Mouse (Mus musculus) midbrain, embryonic 14.5 days (tissue): ENCODE measurements around the gene Csf1. TPM values are rescaled to one million over a fixed set of nuclear protein-coding genes. Genes with fewer than 3 reads are reported as not detected.
A peak's percentile ranks its signal among the peaks of the same experiment; 100 is the strongest.

ENCODE experiments used
- ATAC-seq: fragments of 200-750 bp; cut with Nextera tagmentation; 2 replicates; pipeline ENCODE4 v1.8.0; 2017; ENCODE audit warnings: moderate number of reproducible peaks, moderate library complexity; ENCODE audit not compliant: low FRiP score, low TSS enrichment
- DNase-seq: peaks from one replicate; pipeline ENCODE4 v3.0.0-alpha.2; 2015
- H3K27ac ChIP-seq: fragments of 300-500 bp; sonication (generic); replicated peaks from 2 replicates; pipeline ENCODE4 v1.5.1; 2014; ENCODE audit warnings: mild to moderate bottlenecking, low read depth, low read length, moderate library complexity
- H3K27me3 ChIP-seq: fragments of 300-500 bp; sonication (generic); 2 replicates; pipeline ENCODE4 v1.6.1; 2014; ENCODE audit warnings: low read length, control low read depth, mixed read lengths; ENCODE audit not compliant: control insufficient read depth, insufficient read depth
- H3K36me3 ChIP-seq: fragments of 300-500 bp; sonication (generic); 2 replicates; pipeline ENCODE4 v1.6.1; 2014; ENCODE audit warnings: low read length, control low read depth; ENCODE audit not compliant: control insufficient read depth, insufficient read depth
- H3K4me1 ChIP-seq: fragments of 300-500 bp; sonication (generic); 2 replicates; pipeline ENCODE4 v1.6.1; 2014; ENCODE audit warnings: mild to moderate bottlenecking, antibody characterized with exemption, low read length, control low read depth; ENCODE audit not compliant: control insufficient read depth, insufficient read depth
- H3K4me2 ChIP-seq: fragments of 300-500 bp; sonication (generic); 2 replicates; pipeline ENCODE4 v1.6.1; 2014; ENCODE audit warnings: mild to moderate bottlenecking, low read length, moderate library complexity
- H3K4me3 ChIP-seq: fragments of 300-500 bp; sonication (generic); replicated peaks from 2 replicates; pipeline ENCODE4 v1.5.1; 2014; ENCODE audit warnings: low read depth, low read length
- H3K9ac ChIP-seq: fragments of 300-500 bp; sonication (generic); replicated peaks from 2 replicates; pipeline ENCODE4 v1.6.1; 2014; ENCODE audit warnings: mild to moderate bottlenecking, low read length, moderate library complexity
- H3K9me3 ChIP-seq: fragments of 300-500 bp; sonication (generic); 2 replicates; pipeline ENCODE4 v1.6.1; 2016; ENCODE audit warnings: low read length, control low read depth, mixed read lengths; ENCODE audit not compliant: control insufficient read depth
- WGBS: fragments of 180-500 bp; shearing (Covaris S2); extraction: QIAGEN DNeasy Blood & Tissue Kit; methylation state at CpG from one replicate; pipeline ENCODE4 v1.1.7; 2014; 5-methylcytosine and 5-hydroxymethylcytosine counted together
- polyA plus RNA-seq: library from polyadenylated mRNA; unstranded; fragments of >200 nt; fragmentation: Nextera tagmentation; extraction: Ambion mirVana; gene quantifications from 2 replicates; pipeline ENCODE4 v1.2.1, GENCODE M21; 2014

Csf1 gene
- polyA plus RNA-seq, 1 experiment from 2014 or later: 7.6 TPM

- no peak overlapping the region for H3K27ac ChIP-seq
- no peaks in the 10 kb centered on the region for H3K9me3 ChIP-seq
- H3K27me3 ChIP-seq: no peaks in the 10 kb centered on the region
- H3K4me3 ChIP-seq: no peak overlapping the region
- H3K4me1 ChIP-seq: peaks cover 12% of the 10 kb centered on the region
- no peak for ATAC-seq
- 92% methylated on average over 3 of the region's 3 CpGs for WGBS
- no peak overlapping the region for H3K4me2 ChIP-seq
- no peaks in the 10 kb centered on the region for H3K36me3 ChIP-seq
- no peak for DNase-seq
- H3K9ac ChIP-seq: no peak overlapping the region
These were observed 34.6 kb upstream of the Csf1 start for GRCm38 (mm10) chr3:107794890-107795289.

- Histone ChIP-seq H3K9me3 (no peaks in the 10 kb centered on the region), H3K4me3 (no peak overlapping the region), H3K27ac (peak overlapping the region; percentile 46), H3K4me1 (peaks cover 12% of the 10 kb centered on the region), H3K4me2 (0 out of 2 replicates have a peak overlapping the region, but pooled peaks have one; percentile 7), H3K9ac (no peak overlapping the region; the same call in 1 of the 2 replicates), H3K27me3 (no peaks in the 10 kb centered on the region), H3K36me3 (no peaks in the 10 kb centered on the region)
- ATAC-seq (peak; percentile 37; the same call in 1 of the 2 replicates), DNase-seq (peak; percentile 65)
- 7% methylated on average over 10 of the region's 10 CpGs for WGBS
These were observed 33.3 kb upstream of the Csf1 start for GRCm38 (mm10) chr3:107793300-107794201.

DNA sequence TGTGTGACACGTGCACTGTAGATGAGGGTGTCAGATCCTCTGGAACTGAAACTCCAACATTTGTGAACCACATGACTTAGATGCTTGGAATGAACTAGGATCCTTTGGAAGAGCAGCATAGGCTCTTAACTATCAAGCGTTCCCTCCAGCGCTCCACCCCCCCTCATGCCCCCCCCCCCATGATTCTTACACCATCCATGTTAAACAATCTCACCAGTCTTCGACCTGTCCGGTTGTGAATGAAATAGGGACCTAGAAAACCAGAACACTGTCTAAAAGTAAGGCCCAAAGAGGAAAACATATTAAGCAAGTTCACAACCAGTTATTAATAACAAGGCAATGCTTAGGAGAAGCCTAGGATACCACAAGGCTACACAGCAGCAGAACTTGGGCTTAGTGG, 32.5 kb upstream of the Csf1 start:
- H3K27me3 ChIP-seq: no peaks in the 10 kb centered on the region
- peaks cover 15% of the 10 kb centered on the region for H3K4me1 ChIP-seq
- no peaks in the 10 kb centered on the region for H3K36me3 ChIP-seq
- no peak overlapping the region for H3K4me2 ChIP-seq
- DNase-seq (no peak), ATAC-seq (no peak)
- no peaks in the 10 kb centered on the region for H3K9me3 ChIP-seq
- no peak overlapping the region for H3K4me3 ChIP-seq
- 90% methylated on average over 5 of the region's 5 CpGs for WGBS
- H3K27ac ChIP-seq: no peak overlapping the region
- H3K9ac ChIP-seq: no peak overlapping the region

DNA sequence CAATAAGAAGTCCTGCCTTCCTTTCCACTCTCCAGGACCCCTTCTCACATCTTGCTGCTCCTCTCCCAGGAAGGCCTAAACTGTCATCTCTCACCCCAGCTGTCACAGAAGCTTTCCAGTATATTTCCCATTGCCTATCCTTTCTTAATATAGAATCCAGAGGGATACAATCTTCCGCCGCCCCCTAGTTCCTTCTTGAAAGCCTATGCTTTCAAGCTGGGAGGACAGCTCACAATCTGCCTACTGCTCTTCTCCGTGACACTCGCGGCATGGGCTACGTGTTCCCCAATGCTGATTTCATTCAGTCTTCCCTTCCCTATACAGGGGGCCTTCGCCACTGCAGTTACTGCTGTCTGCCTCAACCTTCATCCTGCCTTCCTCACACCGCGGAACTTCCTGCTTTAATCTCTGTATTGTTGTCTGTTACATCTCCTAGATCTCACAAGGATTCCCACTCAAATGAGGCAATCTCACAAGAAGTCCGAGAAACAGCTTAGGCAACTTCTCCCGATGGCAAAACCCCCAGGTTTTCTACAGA, 30.6 kb upstream of the Csf1 start:
- H3K9ac ChIP-seq: no peak overlapping the region
- no peak for DNase-seq
- peaks cover 23% of the 10 kb centered on the region for H3K4me1 ChIP-seq
- whole genome bisulfite sequencing: 85% methylated on average over 11 of the region's 11 CpGs
- no peak overlapping the region for H3K27ac ChIP-seq
- H3K9me3 ChIP-seq: no peaks in the 10 kb centered on the region
- no peak for ATAC-seq
- no peak overlapping the region for H3K4me2 ChIP-seq
- H3K36me3 ChIP-seq: no peaks in the 10 kb centered on the region
- no peak overlapping the region for H3K4me3 ChIP-seq
- H3K27me3 ChIP-seq: no peaks in the 10 kb centered on the region

DNA sequence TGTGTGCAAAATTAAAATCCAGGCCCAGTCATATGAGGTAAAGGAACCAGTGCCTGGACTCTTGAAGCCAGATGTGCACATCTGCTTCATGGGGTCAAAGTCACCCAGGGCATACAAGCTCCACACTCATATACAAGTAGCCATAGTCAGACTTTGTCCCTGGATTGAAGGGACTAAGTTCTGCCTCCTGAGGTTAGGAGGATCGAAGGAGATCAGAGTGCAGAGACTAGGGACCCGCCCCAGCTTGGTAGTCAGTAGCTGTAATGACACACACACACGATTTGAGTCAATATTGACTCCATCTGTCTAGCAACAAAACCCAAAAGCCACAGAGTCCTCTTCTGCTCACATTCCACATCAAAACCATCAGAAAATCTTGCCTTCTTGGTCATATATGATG, 30.0 kb upstream of the Csf1 start:
- no peaks in the 10 kb centered on the region for H3K27me3 ChIP-seq
- no peaks in the 10 kb centered on the region for H3K36me3 ChIP-seq
- no peaks in the 10 kb centered on the region for H3K9me3 ChIP-seq
- no peak overlapping the region for H3K27ac ChIP-seq
- peaks cover 23% of the 10 kb centered on the region for H3K4me1 ChIP-seq
- 84% methylated on average over 3 of the region's 3 CpGs for WGBS
- H3K4me2 ChIP-seq: no peak overlapping the region
- ATAC-seq (no peak), DNase-seq (no peak)
- no peak overlapping the region for H3K4me3 ChIP-seq
- H3K9ac ChIP-seq: no peak overlapping the region

GRCm38 (mm10) chr3:107788885-107789284, 28.6 kb upstream of the Csf1 start:
- ATAC-seq: no peak
- Histone ChIP-seq H3K4me2 (no peak overlapping the region), H3K9ac (no peak overlapping the region), H3K4me3 (no peak overlapping the region), H3K9me3 (no peaks in the 10 kb centered on the region), H3K36me3 (no peaks in the 10 kb centered on the region), H3K4me1 (peaks cover 21% of the 10 kb centered on the region), H3K27ac (no peak overlapping the region), H3K27me3 (no peaks in the 10 kb centered on the region)
- no peak for DNase-seq
- WGBS: 75% methylated on average over 3 of the region's 3 CpGs

GRCm38 (mm10) chr3:107787613-107788501, 27.6 kb upstream of the Csf1 start:
- H3K4me3 ChIP-seq: no peak overlapping the region
- H3K27ac ChIP-seq: no peak overlapping the region
- no peaks in the 10 kb centered on the region for H3K36me3 ChIP-seq
- 63% methylated on average over 15 of the region's 15 CpGs for WGBS
- no peak overlapping the region for H3K4me2 ChIP-seq
- peaks cover 11% of the 10 kb centered on the region for H3K4me1 ChIP-seq
- no peaks in the 10 kb centered on the region for H3K27me3 ChIP-seq
- ATAC-seq (no peak), DNase-seq (peak; percentile 33)
- H3K9ac ChIP-seq: no peak overlapping the region
- no peaks in the 10 kb centered on the region for H3K9me3 ChIP-seq

GRCm38 (mm10) chr3:107786980-107787612, 26.8 kb upstream of the Csf1 start:
- Histone ChIP-seq H3K27ac (no peak overlapping the region), H3K9ac (no peak overlapping the region), H3K4me2 (no peak overlapping the region), H3K9me3 (no peaks in the 10 kb centered on the region), H3K4me1 (peaks cover 11% of the 10 kb centered on the region), H3K36me3 (no peaks in the 10 kb centered on the region), H3K27me3 (no peaks in the 10 kb centered on the region), H3K4me3 (no peak overlapping the region)
- ATAC-seq (no peak), DNase-seq (no peak)
- WGBS: 28% methylated on average over 11 of the region's 11 CpGs
